Mouse (Mus musculus): Measurements from ENCODE around the gene Ndufc2. TPM values are rescaled to one million over a fixed set of nuclear protein-coding genes. Genes with fewer than 3 reads are reported as not detected.
A peak's percentile ranks its signal among the peaks of the same experiment; 100 is the strongest.
"Not testable (repeated sequence)": the region's sequence is repeated elsewhere in the genome, so short reads cannot be mapped to it uniquely, and the experiment has no call there.

The Ndufc2 gene
- polyA plus RNA-seq, 1 experiment from 2014 or later = 380 TPM

DNA sequence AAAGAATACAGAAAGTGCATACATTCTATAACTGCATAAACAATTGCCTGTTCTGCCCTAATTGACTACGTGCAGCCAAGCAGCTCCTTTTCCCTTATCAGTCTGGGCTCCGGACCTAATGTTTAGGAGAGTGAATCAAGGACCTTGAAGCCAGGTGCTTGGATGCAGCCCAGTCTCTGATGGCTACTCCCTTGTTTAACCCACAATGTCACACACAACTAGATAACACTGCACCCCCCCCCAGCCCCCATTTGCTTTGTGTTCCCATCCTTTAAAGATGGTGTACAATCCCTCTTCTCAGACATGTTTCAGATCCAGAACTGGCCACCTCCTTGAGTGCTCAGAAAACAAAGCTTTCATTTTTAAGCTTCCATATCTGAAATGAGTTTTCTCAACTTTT lies 51.2 kb downstream of the Ndufc2 start, which contains the start of gene Kctd14:
TSS of gene Kctd14 (plus strand) at position 301 of the 400 bp plus-strand sequence.
- not testable (repeated sequence) for H3K9me3 ChIP-seq; H3K36me3 ChIP-seq; H3K4me3 ChIP-seq; H3K27me3 ChIP-seq (ENCODE audit: insufficient read depth, poor library complexity, severe bottlenecking); DNase-seq (ENCODE audit: low spot score); H3K27ac ChIP-seq
- peaks cover 10% of the 10 kb centered on the region for H3K4me1 ChIP-seq
- WGBS = 54% methylated on average over 2 of the region's 2 CpGs

DNA sequence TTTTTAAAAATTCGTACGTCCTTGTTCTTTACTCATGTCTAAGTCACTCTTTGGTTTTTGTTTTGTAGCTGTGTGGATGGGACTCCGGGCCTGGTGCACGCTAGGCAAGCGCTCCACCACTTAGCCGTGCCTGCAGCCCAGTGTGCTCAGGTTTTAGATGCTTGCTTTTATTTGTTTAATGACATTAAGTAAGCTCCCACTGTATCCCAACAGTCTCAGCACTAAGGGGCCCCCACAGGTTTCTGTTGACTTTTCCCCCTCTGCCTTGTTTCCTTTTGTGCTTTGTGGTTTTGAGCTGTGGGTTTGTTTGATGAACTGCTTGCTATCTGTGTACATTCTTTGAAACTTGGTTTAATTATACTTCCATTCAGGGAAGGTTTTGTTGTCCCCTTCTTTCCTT lies 52.4 kb downstream of the Ndufc2 start:
- Histone ChIP-seq H3K9me3 (no peaks in the 10 kb centered on the region), H3K4me1 (peaks cover 12% of the 10 kb centered on the region), H3K4me3 (no peak overlapping the region), H3K36me3 (no peaks in the 10 kb centered on the region), H3K27me3 (ENCODE audit: insufficient read depth, poor library complexity, severe bottlenecking) (no peaks in the 10 kb centered on the region), H3K27ac (no peak overlapping the region)
- no peak for DNase-seq (ENCODE audit: low spot score)
- 87% methylated on average over 6 of the region's 6 CpGs for WGBS

DNA sequence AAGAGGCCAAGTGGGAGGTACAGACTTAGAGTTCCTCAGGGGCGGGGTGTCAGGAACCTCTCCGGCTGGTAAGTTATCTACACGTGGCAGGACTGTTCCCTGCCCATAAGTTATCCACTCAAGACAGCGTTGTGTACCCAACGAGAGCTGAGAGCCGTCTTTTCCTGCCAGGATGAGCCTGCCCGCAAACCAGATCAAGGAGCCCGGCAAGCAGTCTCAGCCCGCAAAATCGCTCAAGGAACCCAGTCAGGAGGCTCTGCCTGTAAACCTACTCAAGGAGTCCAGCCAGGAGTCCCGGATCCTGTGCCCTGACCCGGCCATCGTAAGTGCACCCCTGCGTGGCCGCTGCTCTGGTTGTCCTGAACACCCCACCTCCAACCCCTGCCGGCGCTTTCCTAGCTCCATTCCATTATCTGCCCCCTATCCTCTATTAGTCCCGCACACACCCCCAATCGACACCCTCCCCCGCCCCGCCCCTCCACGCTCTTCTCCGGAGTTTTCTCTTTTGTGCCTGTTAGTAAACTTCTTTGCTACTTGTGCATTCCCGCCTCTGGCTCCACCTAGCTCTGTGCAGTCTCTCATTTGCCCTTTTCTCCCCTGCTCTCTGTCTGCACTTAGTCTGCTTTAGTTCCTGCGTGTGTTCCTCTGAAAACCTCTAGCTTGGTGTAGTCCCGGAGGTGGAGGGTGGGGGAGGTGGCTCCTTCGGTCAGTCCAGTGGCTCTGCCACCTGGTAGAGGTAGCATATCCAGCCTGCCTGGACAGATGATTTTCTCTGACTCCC lies 53.5 kb downstream of the Ndufc2 start:
- Histone ChIP-seq H3K27me3 (ENCODE audit: insufficient read depth, poor library complexity, severe bottlenecking) (no peaks in the 10 kb centered on the region), H3K27ac (peak overlapping the region; percentile 78), H3K9me3 (no peaks in the 10 kb centered on the region), H3K4me1 (peaks cover 16% of the 10 kb centered on the region), H3K36me3 (no peaks in the 10 kb centered on the region), H3K4me3 (peak overlapping the region; percentile 64)
- 4% methylated on average over 27 of the region's 27 CpGs for WGBS
- peak; percentile 77 for DNase-seq (ENCODE audit: low spot score)

DNA sequence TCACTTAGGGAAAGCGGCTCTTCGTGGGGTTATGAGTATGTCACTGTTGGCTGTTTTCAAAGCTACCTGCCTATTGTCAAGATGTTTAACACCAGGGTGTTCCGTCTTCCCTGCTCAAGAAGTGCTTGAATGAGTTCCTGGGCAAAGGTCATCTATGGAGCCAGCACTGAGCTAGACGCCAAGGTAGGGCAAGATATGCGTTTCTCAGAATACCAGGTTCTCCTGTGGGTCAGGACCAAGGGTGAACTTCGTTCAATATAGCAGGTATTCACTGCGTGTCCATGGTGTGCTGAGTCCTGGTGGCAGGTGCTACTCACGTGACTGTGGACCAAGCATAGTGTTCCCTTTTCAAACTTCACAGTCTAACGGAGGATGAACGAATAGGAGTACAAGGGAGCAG lies 55.0 kb downstream of the Ndufc2 start:
- Histone ChIP-seq H3K36me3 (no peaks in the 10 kb centered on the region), H3K9me3 (no peaks in the 10 kb centered on the region), H3K27ac (no peak overlapping the region), H3K4me1 (peaks cover 16% of the 10 kb centered on the region), H3K4me3 (no peak overlapping the region), H3K27me3 (ENCODE audit: insufficient read depth, poor library complexity, severe bottlenecking) (no peaks in the 10 kb centered on the region)
- no peak for DNase-seq (ENCODE audit: low spot score)
- whole genome bisulfite sequencing = 90% methylated on average over 10 of the region's 10 CpGs

DNA sequence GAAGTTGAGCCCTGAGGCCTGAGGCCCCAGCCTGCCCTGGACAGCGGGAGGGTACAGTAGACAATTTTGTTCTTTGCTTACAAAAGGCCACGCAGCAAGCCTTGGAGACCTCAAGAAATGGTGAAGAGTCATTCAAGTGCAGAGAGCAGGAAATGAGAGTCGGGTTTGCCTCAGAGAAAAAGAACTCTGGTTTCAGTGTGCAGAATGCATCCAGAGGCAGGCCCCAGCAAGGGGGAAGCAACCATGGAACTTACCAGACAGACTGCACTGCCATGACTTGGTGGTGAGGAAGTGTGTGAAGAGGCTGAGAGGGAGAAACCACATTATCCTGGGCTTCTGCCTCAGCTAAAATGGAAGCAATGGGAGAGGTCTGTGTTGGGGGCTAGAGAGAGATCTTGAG lies 55.8 kb downstream of the Ndufc2 start:
- Histone ChIP-seq H3K4me3 (no peak overlapping the region), H3K36me3 (no peaks in the 10 kb centered on the region), H3K4me1 (peaks cover 16% of the 10 kb centered on the region), H3K9me3 (no peaks in the 10 kb centered on the region), H3K27ac (no peak overlapping the region), H3K27me3 (ENCODE audit: insufficient read depth, poor library complexity, severe bottlenecking) (no peaks in the 10 kb centered on the region)
- WGBS = 74% methylated on average over 3 of the region's 3 CpGs
- no peak for DNase-seq (ENCODE audit: low spot score)

Other genes starting within 250 kb of the Ndufc2 start
- 1.1 and 2.3 TPM in 2 replicates for gene Usp35, start 68.0 kb upstream of the Ndufc2 start, polyA plus RNA-seq (2016; fragmentation: Nextera tagmentation; extraction: Ambion mirVana)
- 4.1 and 4.6 TPM in 2 replicates for gene Kctd21, start 67.7 kb upstream of the Ndufc2 start, polyA plus RNA-seq (2016; fragmentation: Nextera tagmentation; extraction: Ambion mirVana)
- gene Alg8, start 28.4 kb upstream of the Ndufc2 start, polyA plus RNA-seq (2016; fragmentation: Nextera tagmentation; extraction: Ambion mirVana) = 47.3 and 53.4 TPM in 2 replicates
- 0.43 and 0.51 TPM in 2 replicates for gene Thrsp, start 17.7 kb downstream of the Ndufc2 start, polyA plus RNA-seq (2016; fragmentation: Nextera tagmentation; extraction: Ambion mirVana)
- gene Kctd14, start 51.3 kb downstream of the Ndufc2 start, polyA plus RNA-seq (2016; fragmentation: Nextera tagmentation; extraction: Ambion mirVana) = 0.47 and 0.87 TPM in 2 replicates
- gene Ints4, start 81.0 kb downstream of the Ndufc2 start, polyA plus RNA-seq (2016; fragmentation: Nextera tagmentation; extraction: Ambion mirVana) = 45.6 and 48.5 TPM in 2 replicates
- 30.6 and 32.9 TPM in 2 replicates for gene Aamdc, start 179.5 kb downstream of the Ndufc2 start, polyA plus RNA-seq (2016; fragmentation: Nextera tagmentation; extraction: Ambion mirVana)
- gene Rsf1, start 179.9 kb downstream of the Ndufc2 start, polyA plus RNA-seq (2016; fragmentation: Nextera tagmentation; extraction: Ambion mirVana) = 15.8 and 17.7 TPM in 2 replicates

Data from heart, embryonic 10.5 days (tissue).